Mouse (Mus musculus): ENCODE results near the gene Unk. TPM values are rescaled to one million over a fixed set of nuclear protein-coding genes. Genes with fewer than 3 reads are reported as not detected.

The Unk gene
- polyA plus RNA-seq, 1 experiment, result 33.9 TPM

GRCm38 (mm10) chr11:116055873-116056272, 25.8 kb downstream of the Unk start:
- Histone ChIP-seq H3K9me3 (replicated peaks; ENCODE audit: control insufficient read depth, insufficient read depth, low read length, poor library complexity, severe bottlenecking) (no peaks in the 10 kb centered on the region), H3K4me1 (ENCODE audit: control insufficient read depth, insufficient read depth, low read length) (no peaks in the 10 kb centered on the region), H3K9ac (ENCODE audit: low read depth, poor library complexity, severe bottlenecking) (no peak overlapping the region), H3K27me3 (ENCODE audit: control insufficient read depth, insufficient read depth, low read length, poor library complexity, severe bottlenecking) (no peaks in the 10 kb centered on the region), H3K36me3 (ENCODE audit: control insufficient read depth, insufficient read depth, low read length, poor library complexity, severe bottlenecking) (peaks cover 43% of the 10 kb centered on the region), H3K27ac (ENCODE audit: insufficient read depth, low read length) (no peak overlapping the region), H3K4me3 (ENCODE audit: low read depth, low read length) (no peak overlapping the region)
- TF ChIP-seq EP300 (IDR thresholded peaks at IDR 0.05; ENCODE audit: insufficient read depth, low read depth, low read length) (no peak), CTCF (IDR thresholded peaks at IDR 0.05; ENCODE audit: low read depth, low read length) (no peak), POLR2A (IDR thresholded peaks at IDR 0.05; ENCODE audit: insufficient read depth, low read length) (no peak)

- TF ChIP-seq CTCF (IDR thresholded peaks at IDR 0.05; ENCODE audit: low read depth, low read length) (no peak), EP300 (IDR thresholded peaks at IDR 0.05; ENCODE audit: insufficient read depth, low read depth, low read length) (no peak), POLR2A (IDR thresholded peaks at IDR 0.05; ENCODE audit: insufficient read depth, low read length) (no peak)
- Histone ChIP-seq H3K36me3 (ENCODE audit: control insufficient read depth, insufficient read depth, low read length, poor library complexity, severe bottlenecking) (peaks cover 43% of the 10 kb centered on the region), H3K9ac (ENCODE audit: low read depth, poor library complexity, severe bottlenecking) (no peak overlapping the region), H3K27me3 (ENCODE audit: control insufficient read depth, insufficient read depth, low read length, poor library complexity, severe bottlenecking) (no peaks in the 10 kb centered on the region), H3K9me3 (replicated peaks; ENCODE audit: control insufficient read depth, insufficient read depth, low read length, poor library complexity, severe bottlenecking) (no peaks in the 10 kb centered on the region), H3K27ac (ENCODE audit: insufficient read depth, low read length) (no peak overlapping the region), H3K4me3 (ENCODE audit: low read depth, low read length) (no peak overlapping the region), H3K4me1 (ENCODE audit: control insufficient read depth, insufficient read depth, low read length) (no peaks in the 10 kb centered on the region)
Measured at GRCm38 (mm10) chr11:116057237-116057881, 27.2 kb downstream of the Unk start.

GRCm38 (mm10) chr11:116058022-116058614, 28.0 kb downstream of the Unk start:
- peaks cover 36% of the 10 kb centered on the region for H3K36me3 ChIP-seq (ENCODE audit: control insufficient read depth, insufficient read depth, low read length, poor library complexity, severe bottlenecking)
- H3K4me1 ChIP-seq (ENCODE audit: control insufficient read depth, insufficient read depth, low read length), result no peaks in the 10 kb centered on the region
- H3K27me3 ChIP-seq (ENCODE audit: control insufficient read depth, insufficient read depth, low read length, poor library complexity, severe bottlenecking), result no peaks in the 10 kb centered on the region
- no peak for TF ChIP-seq CTCF (IDR thresholded peaks at IDR 0.05; ENCODE audit: low read depth, low read length)
- TF ChIP-seq POLR2A (IDR thresholded peaks at IDR 0.05; ENCODE audit: insufficient read depth, low read length), result no peak
- no peak for TF ChIP-seq EP300 (IDR thresholded peaks at IDR 0.05; ENCODE audit: insufficient read depth, low read depth, low read length)
- no peak overlapping the region for H3K27ac ChIP-seq (ENCODE audit: insufficient read depth, low read length)
- no peak overlapping the region for H3K4me3 ChIP-seq (ENCODE audit: low read depth, low read length)
- no peaks in the 10 kb centered on the region for H3K9me3 ChIP-seq (replicated peaks; ENCODE audit: control insufficient read depth, insufficient read depth, low read length, poor library complexity, severe bottlenecking)
- H3K9ac ChIP-seq (ENCODE audit: low read depth, poor library complexity, severe bottlenecking), result no peak overlapping the region

- Histone ChIP-seq H3K27me3 (ENCODE audit: control insufficient read depth, insufficient read depth, low read length, poor library complexity, severe bottlenecking) (no peaks in the 10 kb centered on the region), H3K4me1 (ENCODE audit: control insufficient read depth, insufficient read depth, low read length) (no peaks in the 10 kb centered on the region), H3K36me3 (ENCODE audit: control insufficient read depth, insufficient read depth, low read length, poor library complexity, severe bottlenecking) (peaks cover 27% of the 10 kb centered on the region), H3K4me3 (ENCODE audit: low read depth, low read length) (no peak overlapping the region), H3K27ac (ENCODE audit: insufficient read depth, low read length) (no peak overlapping the region), H3K9me3 (replicated peaks; ENCODE audit: control insufficient read depth, insufficient read depth, low read length, poor library complexity, severe bottlenecking) (no peaks in the 10 kb centered on the region), H3K9ac (ENCODE audit: low read depth, poor library complexity, severe bottlenecking) (no peak overlapping the region)
- TF ChIP-seq CTCF (IDR thresholded peaks at IDR 0.05; ENCODE audit: low read depth, low read length) (no peak), POLR2A (IDR thresholded peaks at IDR 0.05; ENCODE audit: insufficient read depth, low read length) (no peak), EP300 (IDR thresholded peaks at IDR 0.05; ENCODE audit: insufficient read depth, low read depth, low read length) (no peak)
Measured at GRCm38 (mm10) chr11:116058868-116059690, 29.0 kb downstream of the Unk start.

GRCm38 (mm10) chr11:116059691-116060025, 29.5 kb downstream of the Unk start:
- Histone ChIP-seq H3K9me3 (replicated peaks; ENCODE audit: control insufficient read depth, insufficient read depth, low read length, poor library complexity, severe bottlenecking) (no peaks in the 10 kb centered on the region), H3K4me3 (ENCODE audit: low read depth, low read length) (no peak overlapping the region), H3K9ac (ENCODE audit: low read depth, poor library complexity, severe bottlenecking) (no peak overlapping the region), H3K4me1 (ENCODE audit: control insufficient read depth, insufficient read depth, low read length) (no peaks in the 10 kb centered on the region), H3K27ac (ENCODE audit: insufficient read depth, low read length) (no peak overlapping the region), H3K27me3 (ENCODE audit: control insufficient read depth, insufficient read depth, low read length, poor library complexity, severe bottlenecking) (no peaks in the 10 kb centered on the region), H3K36me3 (ENCODE audit: control insufficient read depth, insufficient read depth, low read length, poor library complexity, severe bottlenecking) (peaks cover 21% of the 10 kb centered on the region)
- no peak for TF ChIP-seq POLR2A (IDR thresholded peaks at IDR 0.05; ENCODE audit: insufficient read depth, low read length)
- TF ChIP-seq EP300 (IDR thresholded peaks at IDR 0.05; ENCODE audit: insufficient read depth, low read depth, low read length), result no peak
- no peak for TF ChIP-seq CTCF (IDR thresholded peaks at IDR 0.05; ENCODE audit: low read depth, low read length)

GRCm38 (mm10) chr11:116060596-116060995, 30.5 kb downstream of the Unk start:
- peaks cover 12% of the 10 kb centered on the region for H3K36me3 ChIP-seq (ENCODE audit: control insufficient read depth, insufficient read depth, low read length, poor library complexity, severe bottlenecking)
- H3K27me3 ChIP-seq (ENCODE audit: control insufficient read depth, insufficient read depth, low read length, poor library complexity, severe bottlenecking), result no peaks in the 10 kb centered on the region
- H3K4me3 ChIP-seq (ENCODE audit: low read depth, low read length), result no peak overlapping the region
- no peak overlapping the region for H3K9ac ChIP-seq (ENCODE audit: low read depth, poor library complexity, severe bottlenecking)
- H3K4me1 ChIP-seq (ENCODE audit: control insufficient read depth, insufficient read depth, low read length), result no peaks in the 10 kb centered on the region
- TF ChIP-seq POLR2A (IDR thresholded peaks at IDR 0.05; ENCODE audit: insufficient read depth, low read length) (no peak), EP300 (IDR thresholded peaks at IDR 0.05; ENCODE audit: insufficient read depth, low read depth, low read length) (no peak), CTCF (IDR thresholded peaks at IDR 0.05; ENCODE audit: low read depth, low read length) (no peak)
- H3K27ac ChIP-seq (ENCODE audit: insufficient read depth, low read length), result no peak overlapping the region
- no peaks in the 10 kb centered on the region for H3K9me3 ChIP-seq (replicated peaks; ENCODE audit: control insufficient read depth, insufficient read depth, low read length, poor library complexity, severe bottlenecking)
